Mouse (Mus musculus) intestine, embryonic 14.5 days (tissue): ENCODE measurements at regions not wholly inside any gene's neighbourhood (a gene's known extent, or its start where the extent isn't known, plus 50 kb on each side); places are given as distances from the start of the nearest gene placed in this dataset.

Source experiments
- ATAC-seq: fragments of 200-750 bp; cut with Nextera tagmentation; replicated peaks from 2 replicates; pipeline ENCODE4 v1.8.0; 2017; ENCODE audit warnings: low read depth, moderate number of reproducible peaks, moderate TSS enrichment, moderate library complexity; ENCODE audit not compliant: low FRiP score, low TSS enrichment
- DNase-seq: peaks from one replicate; pipeline ENCODE4 v3.0.0-alpha.2; 2018; ENCODE audit warnings: low spot score
- H3K27ac ChIP-seq: fragments of 300-500 bp; sonication (generic); 2 replicates; pipeline ENCODE4 v1.5.1; 2014; ENCODE audit warnings: low read depth, mild to moderate bottlenecking, control low read depth
- H3K27me3 ChIP-seq: fragments of 300-500 bp; sonication (generic); replicated peaks from 2 replicates; pipeline ENCODE4 v1.6.1; 2014; ENCODE audit warnings: low read length, control low read depth; ENCODE audit not compliant: control insufficient read depth, insufficient read depth
- H3K36me3 ChIP-seq: fragments of 300-500 bp; sonication (generic); 2 replicates; pipeline ENCODE4 v1.6.1; 2014; ENCODE audit warnings: low read length, control low read depth; ENCODE audit not compliant: control insufficient read depth, insufficient read depth
- H3K4me1 ChIP-seq: fragments of 300-500 bp; sonication (generic); replicated peaks from 2 replicates; pipeline ENCODE4 v1.6.1; 2014; ENCODE audit warnings: low read length, control low read depth, mixed read lengths; ENCODE audit not compliant: control insufficient read depth, insufficient read depth
- H3K4me2 ChIP-seq: fragments of 300-500 bp; sonication (generic); 2 replicates; pipeline ENCODE4 v1.6.1; 2014; ENCODE audit warnings: low read length
- H3K4me3 ChIP-seq: fragments of 300-500 bp; sonication (generic); 2 replicates; pipeline ENCODE4 v1.5.1; 2014; ENCODE audit warnings: low read depth, low read length, control low read depth, mixed read lengths
- H3K9ac ChIP-seq: fragments of 300-500 bp; sonication (generic); 2 replicates; pipeline ENCODE4 v1.6.1; 2014; ENCODE audit warnings: mild to moderate bottlenecking, low read length
- H3K9me3 ChIP-seq: fragments of 300-500 bp; sonication (generic); 2 replicates; pipeline ENCODE4 v1.6.1; 2016; ENCODE audit warnings: low read length, control low read depth; ENCODE audit not compliant: control insufficient read depth
- WGBS: fragments of 180-500 bp; shearing (Covaris S2); extraction: QIAGEN DNeasy Blood & Tissue Kit; methylation state at CpG from one replicate; pipeline ENCODE4 v1.1.7; 2014; 5-methylcytosine and 5-hydroxymethylcytosine counted together

DNA sequence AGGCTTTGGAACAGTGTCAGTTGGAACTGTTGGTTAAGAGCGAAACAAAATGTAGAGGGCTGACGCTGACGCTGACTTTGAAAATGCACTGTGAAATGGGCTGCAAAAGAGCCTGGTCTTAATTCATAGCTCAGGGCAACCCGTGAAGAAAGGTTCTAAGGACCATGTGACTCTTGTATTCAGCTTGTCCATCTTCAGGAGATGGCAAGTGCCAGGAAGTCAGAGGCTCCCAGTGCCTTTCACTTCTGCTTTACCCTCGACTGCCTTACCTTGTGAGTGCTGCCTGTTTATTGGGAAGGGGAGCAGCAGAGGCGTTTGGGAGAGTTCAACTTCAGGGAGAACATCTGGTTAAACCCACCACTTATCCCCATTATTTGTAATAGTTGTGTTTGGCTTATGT is 70.1 kb upstream of the Tln2 start:
- ATAC-seq (no peak), DNase-seq (no peak)
- Histone ChIP-seq H3K4me2 (no peak overlapping the region), H3K36me3 (no peaks in the 10 kb centered on the region), H3K4me3 (no peak overlapping the region), H3K9ac (no peak overlapping the region), H3K4me1 (peaks cover 9% of the 10 kb centered on the region), H3K9me3 (no peaks in the 10 kb centered on the region), H3K27me3 (no peaks in the 10 kb centered on the region; the same call in 1 of the 2 replicates), H3K27ac (no peak overlapping the region)
- 27% methylated on average over 6 of the region's 6 CpGs for WGBS

DNA sequence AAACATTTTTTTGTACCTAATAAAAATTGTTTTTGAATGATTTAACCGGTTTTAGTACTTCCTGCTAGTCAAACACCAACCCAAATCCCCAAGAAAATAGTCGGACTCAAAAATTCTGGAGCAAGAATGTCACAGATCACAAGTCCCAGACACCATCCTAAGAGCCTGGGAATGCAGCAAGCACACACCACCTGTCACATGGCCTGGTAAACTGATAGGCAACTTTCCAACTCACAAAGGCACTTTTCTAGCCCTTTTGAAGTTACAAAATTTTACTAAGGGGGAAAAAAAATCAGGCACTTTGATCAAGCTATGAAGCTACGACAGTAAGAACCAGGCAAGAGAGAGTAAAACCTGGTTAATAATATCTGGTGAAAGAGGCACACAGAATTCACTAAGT is 70.7 kb upstream of the Tln2 start:
- Histone ChIP-seq H3K36me3 (no peaks in the 10 kb centered on the region), H3K27me3 (no peaks in the 10 kb centered on the region; the same call in 1 of the 2 replicates), H3K9ac (no peak overlapping the region), H3K9me3 (no peaks in the 10 kb centered on the region), H3K4me3 (no peak overlapping the region), H3K4me1 (peaks cover 9% of the 10 kb centered on the region), H3K27ac (no peak overlapping the region), H3K4me2 (no peak overlapping the region)
- ATAC-seq (no peak), DNase-seq (no peak)
- 54% methylated on average over 3 of the region's 3 CpGs for WGBS

GRCm38 (mm10) chr9:67631741-67632243 is 72.3 kb upstream of the Tln2 start:
- Histone ChIP-seq H3K9me3 (no peaks in the 10 kb centered on the region), H3K9ac (no peak overlapping the region), H3K36me3 (no peaks in the 10 kb centered on the region), H3K4me2 (peak overlapping the region; percentile 97), H3K27me3 (no peaks in the 10 kb centered on the region; the same call in 1 of the 2 replicates), H3K4me3 (peak overlapping the region; percentile 87), H3K4me1 (peaks cover 9% of the 10 kb centered on the region), H3K27ac (no peak overlapping the region)
- DNase-seq, result no peak
- 7% methylated on average over 6 of the region's 6 CpGs for WGBS
- no peak for ATAC-seq

- ATAC-seq (peak; percentile 61), DNase-seq (peak; percentile 80)
- Histone ChIP-seq H3K4me1 (peaks cover 9% of the 10 kb centered on the region), H3K4me3 (peak overlapping the region; percentile 87), H3K9me3 (no peaks in the 10 kb centered on the region), H3K4me2 (peak overlapping the region; percentile 97), H3K27ac (peak overlapping the region; percentile 78; the same call in 1 of the 2 replicates), H3K27me3 (no peaks in the 10 kb centered on the region; the same call in 1 of the 2 replicates), H3K9ac (peak overlapping the region; percentile 84), H3K36me3 (no peaks in the 10 kb centered on the region)
- under 1% methylated on average over 38 of the region's 40 CpGs for WGBS
These were observed 73.1 kb upstream of the Tln2 start for GRCm38 (mm10) chr9:67632521-67633025.

- ATAC-seq, result peak; percentile 45; the same call in 1 of the 2 replicates
- Histone ChIP-seq H3K27me3 (no peaks in the 10 kb centered on the region; the same call in 1 of the 2 replicates), H3K4me1 (peaks cover 9% of the 10 kb centered on the region), H3K9me3 (no peaks in the 10 kb centered on the region), H3K36me3 (no peaks in the 10 kb centered on the region), H3K4me2 (peak overlapping the region; percentile 97), H3K9ac (peak overlapping the region; percentile 84), H3K27ac (peak overlapping the region; percentile 78; the same call in 1 of the 2 replicates), H3K4me3 (peak overlapping the region; percentile 87)
- DNase-seq, result peak; percentile 88
- under 1% methylated on average over 50 of the region's 50 CpGs for WGBS
These were observed 73.7 kb upstream of the Tln2 start for GRCm38 (mm10) chr9:67633026-67633741.

- peak overlapping the region; percentile 87 for H3K4me3 ChIP-seq
- H3K4me1 ChIP-seq, result peaks cover 9% of the 10 kb centered on the region
- H3K27ac ChIP-seq, result peak overlapping the region; percentile 78
- H3K36me3 ChIP-seq, result no peaks in the 10 kb centered on the region
- no peaks in the 10 kb centered on the region; the same call in 1 of the 2 replicates for H3K27me3 ChIP-seq
- DNase-seq (peak; percentile 88), ATAC-seq (peak; percentile 80)
- peak overlapping the region; percentile 97 for H3K4me2 ChIP-seq
- no peaks in the 10 kb centered on the region for H3K9me3 ChIP-seq
- H3K9ac ChIP-seq, result peak overlapping the region; percentile 84
- WGBS, result under 1% methylated on average over 59 of the region's 61 CpGs
These were observed 74.4 kb upstream of the Tln2 start for GRCm38 (mm10) chr9:67633761-67634441.

GRCm38 (mm10) chr9:67646820-67647219 is 87.3 kb upstream of the Tln2 start:
- no peak for DNase-seq
- H3K4me2 ChIP-seq, result no peak overlapping the region
- no peak overlapping the region for H3K27ac ChIP-seq
- no peaks in the 10 kb centered on the region for H3K27me3 ChIP-seq
- H3K4me1 ChIP-seq, result no peaks in the 10 kb centered on the region
- H3K9me3 ChIP-seq, result no peaks in the 10 kb centered on the region
- no peak overlapping the region for H3K4me3 ChIP-seq
- no peaks in the 10 kb centered on the region for H3K36me3 ChIP-seq
- no peak overlapping the region for H3K9ac ChIP-seq
- 91% methylated on average over 2 of the region's 2 CpGs for WGBS
- no peak for ATAC-seq

- Histone ChIP-seq H3K9ac (no peak overlapping the region), H3K4me1 (no peaks in the 10 kb centered on the region), H3K36me3 (no peaks in the 10 kb centered on the region), H3K27ac (no peak overlapping the region), H3K4me2 (no peak overlapping the region), H3K27me3 (no peaks in the 10 kb centered on the region), H3K4me3 (no peak overlapping the region), H3K9me3 (no peaks in the 10 kb centered on the region)
- ATAC-seq (no peak), DNase-seq (no peak)
These were observed 94.5 kb upstream of the C2cd4b start for GRCm38 (mm10) chr9:67664773-67665172.
